Mouse (Mus musculus): ENCODE results near the gene Nploc4. TPM values are rescaled to one million over a fixed set of nuclear protein-coding genes. Genes with fewer than 3 reads are reported as not detected.

The Nploc4 gene
- polyA plus RNA-seq (2016; fragmentation: Nextera tagmentation; extraction: Ambion mirVana) = 51.8 and 54.6 TPM in 2 replicates

DNA sequence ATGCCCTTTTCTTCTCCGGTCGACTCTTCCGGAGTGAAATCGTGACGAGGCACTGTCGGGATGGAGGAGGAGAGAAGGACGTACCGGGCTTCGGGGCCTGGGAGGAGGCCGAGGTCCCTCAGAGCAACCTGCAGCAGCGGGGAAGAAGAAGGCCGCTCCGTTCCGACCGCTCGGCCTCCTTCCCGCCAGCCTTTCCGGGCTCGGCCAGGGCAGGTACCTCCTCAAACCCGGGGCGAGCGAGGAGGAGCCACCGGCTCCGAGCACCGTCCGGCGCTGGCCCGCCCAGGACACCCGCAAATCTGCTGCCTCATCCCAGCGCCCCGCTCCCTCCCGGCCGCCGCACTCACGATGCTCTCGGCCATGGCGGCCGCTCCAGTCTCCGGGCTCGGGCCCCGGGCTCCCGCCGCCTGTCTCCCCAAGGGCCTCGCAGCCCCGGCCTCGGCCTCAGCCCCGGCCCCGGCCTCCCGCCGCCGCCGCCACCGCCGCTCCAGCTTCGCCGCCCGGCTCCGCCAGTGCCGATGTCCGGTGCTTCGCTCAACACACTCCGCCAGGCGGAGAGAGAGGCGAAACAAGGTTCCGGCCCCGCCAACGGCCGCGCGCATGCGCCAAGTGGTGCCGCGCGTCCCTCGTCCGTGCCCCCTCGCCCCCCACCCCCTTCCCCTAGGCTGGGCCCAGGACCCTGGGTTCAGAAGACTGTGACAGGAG lies at the start of gene Nploc4:
TSS of gene Nploc4 (minus strand) at position 557 of the 705 bp plus-strand sequence.
- peak within 1 kb of the TSS; percentile 99 for H3K9ac ChIP-seq (replicated peaks)
- peak within 1 kb of the TSS; percentile 99 for H3K4me3 ChIP-seq
- WGBS = under 1% methylated on average over 58 of the region's 77 CpGs
- ATAC-seq (ENCODE audit: low FRiP score, low read depth) = peak; percentile 84
- peaks cover 22% of the 10 kb centered on the region for H3K36me3 ChIP-seq
- no peaks in the 10 kb centered on the region for H3K27me3 ChIP-seq
- H3K4me2 ChIP-seq (replicated peaks) = peak within 1 kb of the TSS; percentile 86
- H3K9me3 ChIP-seq = no peaks in the 10 kb centered on the region
- H3K27ac ChIP-seq (replicated peaks) = peak within 1 kb of the TSS; percentile 83
- H3K4me1 ChIP-seq = peaks cover 13% of the 10 kb centered on the region

DNA sequence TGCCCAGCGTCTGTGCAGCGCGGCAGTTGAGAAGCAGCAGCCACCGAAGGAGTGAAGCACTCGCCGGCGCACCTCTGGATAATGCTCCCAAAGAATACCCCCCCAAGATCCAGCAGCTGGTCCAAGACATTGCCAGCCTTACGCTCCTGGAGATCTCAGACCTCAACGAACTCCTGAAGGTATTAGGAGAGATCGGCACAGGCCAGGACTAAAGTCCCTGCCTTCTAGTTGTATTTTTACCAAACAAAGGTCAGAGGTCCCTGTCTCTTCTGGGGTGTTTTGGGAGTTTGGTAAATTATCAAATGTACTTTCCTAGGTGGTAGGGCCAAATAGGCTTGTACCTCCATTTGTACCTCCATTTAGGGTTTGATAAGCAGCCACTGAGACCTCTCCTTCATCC lies 47.7 kb upstream of the Nploc4 start:
- H3K4me2 ChIP-seq (replicated peaks) = peak overlapping the region; percentile 81
- no peak for ATAC-seq (ENCODE audit: low FRiP score, low read depth)
- peak overlapping the region; percentile 88 for H3K9ac ChIP-seq (replicated peaks)
- peaks cover 21% of the 10 kb centered on the region for H3K4me1 ChIP-seq
- 10% methylated on average over 10 of the region's 10 CpGs for WGBS
- no peaks in the 10 kb centered on the region for H3K27me3 ChIP-seq
- H3K27ac ChIP-seq (replicated peaks) = no peak overlapping the region
- no peaks in the 10 kb centered on the region for H3K9me3 ChIP-seq
- H3K4me3 ChIP-seq = peak overlapping the region; percentile 89
- peaks cover 64% of the 10 kb centered on the region for H3K36me3 ChIP-seq

DNA sequence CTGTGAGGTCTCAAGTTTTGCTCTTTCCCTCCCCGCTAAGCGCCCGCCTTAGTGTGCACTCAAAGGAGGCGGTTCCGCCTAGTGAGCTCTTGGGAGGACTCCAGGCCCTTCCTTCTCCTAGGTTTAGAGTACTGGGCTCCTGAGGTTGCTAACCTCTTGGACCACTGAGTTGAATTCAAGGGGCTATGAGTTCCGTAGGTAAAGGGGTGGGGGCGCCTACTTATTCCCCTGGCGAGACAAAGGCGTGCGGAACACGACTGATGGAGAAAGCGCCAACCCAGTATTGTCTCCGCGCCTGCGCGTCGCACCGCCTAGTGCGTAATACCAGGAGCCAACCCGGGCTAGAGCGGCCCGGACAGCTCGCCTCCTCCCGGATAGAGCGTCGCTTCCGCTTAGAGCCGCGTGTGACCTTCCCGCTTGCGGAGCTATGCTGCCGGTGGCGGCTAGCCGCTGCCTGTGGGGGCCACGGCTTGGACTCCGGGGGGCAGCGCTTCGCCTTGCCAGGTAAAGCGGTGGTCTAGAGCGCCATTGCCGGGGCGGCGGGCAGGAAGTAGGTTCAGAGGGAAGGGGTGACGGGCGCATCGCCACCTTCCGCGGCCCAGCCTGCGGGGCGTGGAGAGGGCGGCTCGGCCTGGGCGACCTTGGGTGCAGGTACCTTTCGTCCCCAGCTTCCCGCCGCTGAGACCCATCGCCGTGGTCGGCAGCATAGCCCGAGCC lies 46.9 kb upstream of the Nploc4 start, which contains the start of gene Mrpl12:
TSS of gene Mrpl12 (plus strand) at position 349 of the 717 bp plus-strand sequence.
- WGBS = under 1% methylated on average over 60 of the region's 60 CpGs
- no peaks in the 10 kb centered on the region for H3K9me3 ChIP-seq
- H3K36me3 ChIP-seq = peaks cover 69% of the 10 kb centered on the region

DNA sequence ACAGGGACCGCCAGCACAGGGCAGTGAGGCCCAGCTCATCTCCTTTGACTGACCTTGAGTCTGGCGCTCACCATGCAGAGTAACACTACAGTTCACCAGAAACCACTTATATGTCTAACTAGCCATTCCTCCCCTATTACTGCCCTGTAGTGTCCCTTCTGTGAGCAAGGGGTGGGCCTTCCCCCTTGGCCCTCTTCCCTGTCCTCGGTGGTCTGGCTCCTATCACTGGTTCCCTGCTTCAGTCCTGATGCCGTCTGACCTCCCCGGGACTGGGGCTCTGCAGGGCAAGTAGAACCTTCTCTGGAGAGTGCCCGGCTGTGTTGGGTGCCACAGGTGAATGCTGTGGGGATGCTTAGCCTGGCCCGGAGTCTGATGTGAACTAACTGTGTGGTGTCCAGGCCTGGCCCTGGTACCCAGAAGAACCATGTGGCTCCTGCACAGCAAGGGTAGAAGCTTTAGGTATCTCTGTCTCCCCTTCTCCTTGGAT lies 46.0 kb upstream of the Nploc4 start:
- H3K9ac ChIP-seq (replicated peaks) = peak overlapping the region; percentile 88
- H3K27me3 ChIP-seq = no peaks in the 10 kb centered on the region
- peak overlapping the region; percentile 81 for H3K4me2 ChIP-seq (replicated peaks)
- no peak for ATAC-seq (ENCODE audit: low FRiP score, low read depth)
- H3K27ac ChIP-seq (replicated peaks) = peak overlapping the region; percentile 87
- no peaks in the 10 kb centered on the region for H3K9me3 ChIP-seq
- peaks cover 72% of the 10 kb centered on the region for H3K36me3 ChIP-seq
- WGBS = 93% methylated on average over 7 of the region's 7 CpGs
- H3K4me3 ChIP-seq = peak overlapping the region; percentile 89
- H3K4me1 ChIP-seq = peaks cover 21% of the 10 kb centered on the region

More for the DNA sequence above, 46.9 kb upstream of the Nploc4 start, which contains the start of gene Mrpl12:
- Histone ChIP-seq H3K27ac (replicated peaks) (peak within 1 kb of the TSS; percentile 87), H3K27me3 (no peaks in the 10 kb centered on the region), H3K4me1 (peaks cover 21% of the 10 kb centered on the region), H3K4me3 (peak within 1 kb of the TSS; percentile 89), H3K9ac (replicated peaks) (peak within 1 kb of the TSS; percentile 88), H3K4me2 (replicated peaks) (peak within 1 kb of the TSS; percentile 81)
- peak; percentile 95 for ATAC-seq (ENCODE audit: low FRiP score, low read depth)

GRCm38 (mm10) chr11:120472052-120472451 lies 34.5 kb upstream of the Nploc4 start:
- Histone ChIP-seq H3K27me3 (no peaks in the 10 kb centered on the region), H3K27ac (replicated peaks) (no peak overlapping the region), H3K4me3 (no peak overlapping the region), H3K9ac (replicated peaks) (no peak overlapping the region), H3K36me3 (peaks cover 79% of the 10 kb centered on the region), H3K4me1 (peaks cover 10% of the 10 kb centered on the region), H3K4me2 (replicated peaks) (no peak overlapping the region), H3K9me3 (no peaks in the 10 kb centered on the region)
- WGBS = 98% methylated on average over 6 of the region's 6 CpGs
- no peak for ATAC-seq (ENCODE audit: low FRiP score, low read depth)

DNA sequence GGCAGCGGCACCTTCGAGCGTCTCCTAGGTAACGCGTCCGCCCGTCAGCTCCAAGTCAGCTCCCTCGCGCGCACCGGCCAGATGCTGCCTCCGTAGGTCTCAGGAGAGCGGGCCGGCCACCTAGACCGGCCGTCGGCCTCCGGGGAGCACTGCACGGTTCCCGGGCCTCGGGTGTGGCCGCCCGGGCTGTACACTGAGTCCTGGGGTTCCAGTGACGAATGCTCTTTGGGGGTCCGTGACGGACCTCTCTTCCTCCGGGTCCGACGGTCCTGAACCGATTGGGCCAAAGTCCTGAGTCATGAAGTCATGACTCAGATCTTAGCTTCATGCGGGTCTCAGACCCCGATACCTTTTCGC lies 30.2 kb upstream of the Nploc4 start:
- peak overlapping the region; percentile 95 for H3K4me3 ChIP-seq
- peak overlapping the region; percentile 72 for H3K27ac ChIP-seq (replicated peaks)
- peak overlapping the region; percentile 82 for H3K9ac ChIP-seq (replicated peaks)
- peaks cover 24% of the 10 kb centered on the region for H3K4me1 ChIP-seq
- H3K36me3 ChIP-seq = peaks cover 56% of the 10 kb centered on the region
- H3K4me2 ChIP-seq (replicated peaks) = peak overlapping the region; percentile 92
- no peaks in the 10 kb centered on the region for H3K9me3 ChIP-seq
- WGBS = under 1% methylated on average over 33 of the region's 33 CpGs
- H3K27me3 ChIP-seq = no peaks in the 10 kb centered on the region
- peak; percentile 67 for ATAC-seq (ENCODE audit: low FRiP score, low read depth)

DNA sequence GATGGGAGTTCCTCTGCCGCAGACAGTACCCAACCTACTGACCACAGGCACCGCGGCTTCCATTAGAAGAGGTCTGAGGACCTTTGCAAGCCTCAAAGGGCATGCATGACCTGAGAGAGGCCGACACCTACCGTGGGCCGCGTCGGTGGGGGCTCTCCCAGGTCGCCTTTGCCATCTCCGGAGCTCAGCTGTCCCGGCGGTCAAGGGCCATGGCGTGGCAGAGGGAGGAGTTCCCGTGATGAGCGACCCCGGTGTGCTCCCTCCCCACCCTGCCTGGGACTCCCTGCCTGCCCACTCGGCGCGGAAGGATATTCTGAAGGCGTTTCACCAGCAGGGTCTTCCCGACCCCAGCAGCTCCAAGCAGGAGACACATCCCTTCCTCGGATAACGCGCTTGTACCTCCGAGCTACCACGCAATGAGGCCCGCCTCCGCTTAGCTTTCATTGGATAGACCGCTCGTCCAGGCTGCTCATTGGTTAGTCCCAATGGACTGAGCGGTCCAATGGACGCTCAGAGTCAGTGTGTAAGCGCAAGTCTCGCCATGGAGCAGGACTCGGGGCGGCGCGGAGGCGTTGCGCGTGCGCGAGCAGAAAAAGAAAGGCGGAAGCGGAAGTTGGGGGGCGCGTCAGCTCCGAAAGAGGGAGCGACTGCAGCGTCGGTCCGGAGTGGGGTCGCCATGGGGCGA lies 29.7 kb upstream of the Nploc4 start, which contains the start of gene Arl16:
TSS of gene Arl16 (minus strand) at position 557 of the 685 bp plus-strand sequence.
- ATAC-seq (ENCODE audit: low FRiP score, low read depth) = peak; percentile 100
- H3K27me3 ChIP-seq = no peaks in the 10 kb centered on the region
- peak within 1 kb of the TSS; percentile 86 for H3K9ac ChIP-seq (replicated peaks)
- H3K9me3 ChIP-seq = no peaks in the 10 kb centered on the region
- peaks cover 55% of the 10 kb centered on the region for H3K36me3 ChIP-seq
- H3K27ac ChIP-seq (replicated peaks) = peak within 1 kb of the TSS; percentile 82
- WGBS = under 1% methylated on average over 53 of the region's 54 CpGs
- peak within 1 kb of the TSS; percentile 92 for H3K4me2 ChIP-seq (replicated peaks)
- peaks cover 24% of the 10 kb centered on the region for H3K4me1 ChIP-seq
- peak within 1 kb of the TSS; percentile 95 for H3K4me3 ChIP-seq

GRCm38 (mm10) chr11:120465521-120465920 lies 28.0 kb upstream of the Nploc4 start:
- WGBS = 97% methylated on average over 4 of the region's 4 CpGs
- Histone ChIP-seq H3K4me3 (no peak overlapping the region), H3K27ac (replicated peaks) (no peak overlapping the region), H3K27me3 (no peaks in the 10 kb centered on the region), H3K9me3 (no peaks in the 10 kb centered on the region), H3K4me1 (peaks cover 24% of the 10 kb centered on the region), H3K9ac (replicated peaks) (no peak overlapping the region), H3K4me2 (replicated peaks) (no peak overlapping the region), H3K36me3 (peaks cover 55% of the 10 kb centered on the region)
- no peak for ATAC-seq (ENCODE audit: low FRiP score, low read depth)

DNA sequence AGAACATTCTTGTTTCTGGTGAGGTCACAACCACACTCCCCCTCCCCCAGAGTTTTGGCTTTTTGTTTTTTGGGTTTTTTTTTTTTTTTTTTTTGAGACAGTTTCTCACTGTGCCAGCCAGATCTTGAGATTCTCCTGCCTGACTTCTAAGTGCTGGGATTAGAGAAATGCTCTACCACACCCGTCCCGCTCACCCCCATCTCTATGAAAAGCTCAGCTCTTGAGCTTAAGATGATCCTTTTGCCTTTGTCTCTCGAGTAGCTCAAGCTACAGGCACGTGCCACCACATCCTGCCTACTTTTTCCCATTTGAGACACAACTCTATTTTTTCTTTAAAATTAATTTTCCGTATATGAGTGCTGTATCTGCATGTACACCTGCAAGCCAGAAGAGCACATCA lies 26.9 kb upstream of the Nploc4 start:
- 88% methylated on average over 5 of the region's 5 CpGs for WGBS
- ATAC-seq (ENCODE audit: low FRiP score, low read depth) = no peak
- no peaks in the 10 kb centered on the region for H3K27me3 ChIP-seq
- H3K4me3 ChIP-seq = no peak overlapping the region
- H3K27ac ChIP-seq (replicated peaks) = no peak overlapping the region
- H3K4me1 ChIP-seq = peaks cover 24% of the 10 kb centered on the region
- no peak overlapping the region for H3K4me2 ChIP-seq (replicated peaks)
- H3K9me3 ChIP-seq = no peaks in the 10 kb centered on the region
- peaks cover 51% of the 10 kb centered on the region for H3K36me3 ChIP-seq
- H3K9ac ChIP-seq (replicated peaks) = no peak overlapping the region

DNA sequence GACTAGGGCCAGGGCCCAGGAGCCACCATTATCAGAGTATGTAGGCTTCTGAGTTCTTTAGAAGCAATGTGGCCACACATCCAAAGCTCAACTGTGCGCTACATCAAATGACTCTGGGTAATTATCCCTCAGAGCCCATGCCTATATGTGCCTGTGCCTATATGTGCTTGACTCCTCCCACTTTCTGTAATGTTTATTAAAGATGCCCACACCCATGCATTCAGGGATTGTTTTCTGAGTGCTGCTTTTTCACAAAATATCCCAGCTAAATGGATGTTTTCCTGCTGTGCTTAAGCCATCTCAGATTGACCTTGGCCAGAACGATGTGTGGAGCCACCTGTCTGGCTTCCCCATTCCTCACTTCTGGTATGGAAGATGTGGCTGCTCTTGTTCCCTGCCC lies 26.0 kb upstream of the Nploc4 start:
- peaks cover 48% of the 10 kb centered on the region for H3K36me3 ChIP-seq
- no peaks in the 10 kb centered on the region for H3K27me3 ChIP-seq
- no peaks in the 10 kb centered on the region for H3K9me3 ChIP-seq
- WGBS = 87% methylated on average over 2 of the region's 2 CpGs
- no peak overlapping the region for H3K27ac ChIP-seq (replicated peaks)
- H3K4me3 ChIP-seq = no peak overlapping the region
- no peak for ATAC-seq (ENCODE audit: low FRiP score, low read depth)
- no peak overlapping the region for H3K9ac ChIP-seq (replicated peaks)
- no peak overlapping the region for H3K4me2 ChIP-seq (replicated peaks)
- H3K4me1 ChIP-seq = peaks cover 29% of the 10 kb centered on the region

DNA sequence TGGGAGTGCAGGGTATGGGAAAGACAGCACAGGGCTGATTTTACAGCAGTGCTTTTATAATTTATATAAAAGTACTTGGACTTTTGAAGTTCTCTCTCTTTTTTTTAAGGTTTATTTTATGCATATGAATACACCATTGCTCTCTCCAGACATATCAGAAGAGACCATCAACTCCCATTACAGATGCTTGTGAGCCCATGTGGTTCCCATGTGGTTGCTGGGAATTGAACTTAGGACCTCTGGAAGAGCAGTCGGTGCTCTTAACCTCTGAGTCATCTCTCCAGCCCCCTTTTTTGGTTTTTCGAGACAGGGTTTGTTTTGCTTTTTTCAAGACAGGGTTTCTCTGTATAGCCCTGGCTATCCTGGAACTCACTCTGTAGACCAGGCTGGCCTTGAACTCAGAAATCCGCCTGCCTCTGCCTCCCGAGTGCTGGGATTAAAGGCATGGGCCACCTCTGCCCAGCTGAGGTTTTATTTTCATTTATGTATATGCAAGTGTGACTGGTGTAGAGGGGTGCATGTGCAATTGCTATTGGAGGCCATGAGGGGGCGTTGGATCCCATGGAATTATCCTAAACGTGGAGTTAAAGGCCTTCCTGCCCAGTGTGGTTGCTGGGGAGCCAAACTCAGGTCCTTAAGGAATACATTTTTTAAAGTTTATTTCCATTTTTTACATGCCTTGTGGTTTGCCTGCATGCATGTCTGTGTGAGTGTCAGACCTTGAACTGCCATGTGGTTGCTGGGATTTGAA lies 21.5 kb upstream of the Nploc4 start:
- Histone ChIP-seq H3K9ac (replicated peaks) (peak overlapping the region; percentile 93), H3K4me2 (replicated peaks) (peak overlapping the region; percentile 98), H3K9me3 (no peaks in the 10 kb centered on the region), H3K4me3 (peak overlapping the region; percentile 75), H3K4me1 (peaks cover 17% of the 10 kb centered on the region), H3K27me3 (no peaks in the 10 kb centered on the region), H3K27ac (replicated peaks) (no peak overlapping the region), H3K36me3 (peaks cover 33% of the 10 kb centered on the region)
- 73% methylated on average over 6 of the region's 6 CpGs for WGBS
- no peak for ATAC-seq (ENCODE audit: low FRiP score, low read depth)
